Mouse (Mus musculus) cerebellum, adult 9-10 months (tissue): ENCODE results near the gene Gm49373.

ENCODE experiments used
- DNase-seq: peaks from one replicate; pipeline ENCODE4 v3.0.0; 2022

Gm49373 gene

DNA sequence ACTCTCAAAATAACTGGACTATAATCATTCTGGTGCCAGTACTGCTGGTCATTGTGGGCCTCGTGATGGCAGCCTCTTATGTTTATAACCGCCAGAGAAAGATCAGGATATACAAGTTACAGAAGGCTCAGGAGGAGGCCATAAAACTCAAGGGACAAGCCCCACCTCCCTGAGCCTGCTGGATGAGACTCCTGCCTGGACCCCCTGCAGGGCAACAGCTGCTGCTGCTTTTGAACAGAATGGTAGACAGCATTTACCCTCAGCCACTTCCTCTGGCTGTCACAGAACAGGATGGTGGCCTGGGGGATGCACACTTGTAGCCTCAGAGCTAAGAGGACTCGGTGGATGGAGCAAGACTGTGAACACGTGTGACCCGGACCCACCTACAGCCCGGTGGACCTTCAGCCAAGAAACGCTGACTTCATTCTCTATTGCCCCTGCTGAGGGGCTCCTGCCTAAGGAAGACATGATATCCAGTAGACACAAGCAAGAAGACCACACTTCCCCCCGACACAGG lies 45.1 kb downstream of the Gm49373 start:
- no peak for DNase-seq

DNA sequence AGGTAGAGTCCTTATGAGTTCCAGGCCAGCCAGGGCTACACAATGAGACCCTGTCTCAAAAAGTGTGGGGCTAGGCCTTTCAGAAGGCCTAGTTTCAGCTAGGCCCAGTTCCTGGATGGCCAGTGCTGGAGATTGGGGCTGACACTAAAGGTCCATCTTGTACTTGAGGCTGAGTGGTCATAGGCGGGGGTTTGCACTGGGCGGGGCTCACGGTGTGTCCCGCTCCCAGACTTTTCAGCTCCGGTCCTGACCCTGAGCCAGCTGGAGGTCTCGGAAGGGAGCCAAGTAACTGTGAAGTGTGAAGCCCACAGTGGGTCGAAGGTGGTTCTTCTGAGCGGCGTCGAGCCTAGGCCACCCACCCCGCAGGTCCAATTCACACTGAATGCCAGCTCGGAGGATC lies 46.0 kb downstream of the Gm49373 start:
- DNase-seq: no peak

GRCm38 (mm10) chr9:21025258-21025810 lies 47.6 kb downstream of the Gm49373 start:
- DNase-seq: no peak

DNA sequence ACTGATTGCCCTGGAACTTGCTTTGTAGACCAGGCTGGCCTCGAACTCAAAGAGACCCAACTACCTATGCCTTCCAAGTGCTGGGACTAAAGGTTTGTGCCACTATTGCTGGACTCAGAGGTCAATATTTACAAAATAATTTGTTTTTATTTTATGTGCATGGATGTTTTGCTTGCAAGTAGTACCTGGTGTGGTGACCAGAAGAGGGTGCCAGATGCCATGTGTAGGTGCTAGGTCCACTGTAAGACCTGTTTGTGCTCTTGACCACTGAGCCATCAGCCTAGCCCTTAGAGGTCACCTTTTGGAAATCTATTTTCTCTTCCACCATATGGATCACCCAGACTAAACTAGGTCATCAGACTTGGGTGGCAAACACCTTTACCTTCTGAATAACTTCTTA lies 50.2 kb downstream of the Gm49373 start:
- no peak for DNase-seq

GRCm38 (mm10) chr9:21022288-21022687 lies 50.6 kb downstream of the Gm49373 start:
- no peak for DNase-seq

DNA sequence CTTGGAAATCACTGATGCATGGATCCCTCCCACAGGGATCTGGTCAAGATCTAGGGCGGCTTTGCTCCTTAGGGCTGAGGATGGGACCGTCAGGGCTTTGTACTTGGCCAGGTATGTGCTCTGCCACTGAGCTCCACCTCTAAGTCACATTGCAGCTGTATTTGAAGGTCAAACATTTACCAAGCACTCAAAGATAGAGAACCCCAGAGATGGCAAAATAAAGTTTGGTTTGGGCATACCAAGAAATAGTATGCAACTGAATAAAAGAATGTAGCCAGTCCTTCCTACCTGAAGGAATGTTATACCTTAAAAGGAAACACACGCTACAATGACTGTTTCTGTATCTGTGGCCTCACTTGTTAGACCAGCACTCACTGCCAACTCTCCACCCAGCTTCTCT lies 51.5 kb downstream of the Gm49373 start:
- no peak for DNase-seq

DNA sequence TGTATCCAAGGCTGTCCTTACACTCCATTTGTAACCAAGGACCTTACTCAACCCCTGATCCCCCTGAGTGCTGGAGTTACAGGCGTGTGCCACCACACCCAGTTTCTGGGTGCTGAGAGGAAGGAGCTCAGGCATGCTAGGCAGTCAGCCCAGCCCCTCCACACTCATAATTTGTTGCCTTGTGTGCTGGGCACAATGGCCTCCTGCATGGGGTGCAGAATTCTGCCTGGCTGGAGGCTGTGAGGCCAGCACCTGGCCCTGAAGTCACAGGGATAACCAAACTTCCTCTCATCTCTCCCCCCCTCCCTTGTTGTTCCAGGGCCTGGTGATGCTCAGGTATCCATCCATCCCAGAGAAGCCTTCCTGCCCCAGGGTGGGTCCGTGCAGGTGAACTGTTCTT lies 54.3 kb downstream of the Gm49373 start:
- no peak for DNase-seq

DNA sequence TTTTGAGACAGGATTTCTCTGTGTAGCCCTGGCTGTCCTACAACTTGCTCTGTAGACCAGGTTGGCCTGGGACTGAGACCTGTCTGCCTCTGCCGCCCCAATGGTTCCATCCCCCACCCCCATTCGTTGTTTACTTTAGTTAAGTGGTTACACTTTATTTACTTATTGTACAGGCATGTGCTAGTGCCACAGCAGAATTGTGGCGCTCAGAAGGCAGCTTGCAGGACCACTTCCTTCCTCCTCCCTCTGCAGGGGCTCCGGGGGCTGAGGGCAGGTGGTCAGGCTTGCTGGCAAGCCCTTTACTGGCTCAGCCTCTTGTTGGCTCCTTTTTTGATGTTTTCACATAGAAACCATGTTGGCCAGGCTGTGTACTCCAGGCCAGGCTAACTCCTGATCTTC lies 55.7 kb downstream of the Gm49373 start:
- no peak for DNase-seq

GRCm38 (mm10) chr9:21016331-21017176 lies 56.3 kb downstream of the Gm49373 start:
- no peak for DNase-seq

DNA sequence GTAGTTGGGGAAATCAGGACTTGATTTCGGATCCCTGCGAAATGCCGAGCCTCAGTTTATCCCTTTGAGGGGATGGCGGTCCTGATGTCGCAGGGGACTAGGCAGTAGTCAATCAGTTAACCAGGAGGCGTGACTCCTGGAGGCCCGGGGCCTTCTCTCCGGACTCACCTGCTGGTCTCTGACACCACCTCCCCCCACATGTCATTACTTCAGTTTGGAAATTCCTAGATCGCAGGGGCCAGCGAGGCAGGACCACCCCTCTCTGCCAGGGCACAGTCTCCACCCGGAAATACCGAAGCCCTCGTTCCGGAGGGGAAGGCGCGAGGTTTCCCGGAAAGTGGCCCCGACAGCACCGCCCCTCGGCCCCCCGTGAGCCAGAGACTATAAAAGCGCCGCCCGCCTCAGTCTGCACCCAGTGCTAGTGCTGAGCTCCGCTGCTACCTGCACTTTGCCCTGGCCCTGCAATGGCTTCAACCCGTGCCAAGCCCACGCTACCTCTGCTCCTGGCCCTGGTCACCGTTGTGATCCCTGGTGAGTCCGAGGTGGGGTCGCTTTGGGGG lies 57.2 kb downstream of the Gm49373 start, which contains the start of gene Icam1:
Icam1 (plus strand) TSS at position 415 of the 560 bp plus-strand sequence.
- DNase-seq: no peak

DNA sequence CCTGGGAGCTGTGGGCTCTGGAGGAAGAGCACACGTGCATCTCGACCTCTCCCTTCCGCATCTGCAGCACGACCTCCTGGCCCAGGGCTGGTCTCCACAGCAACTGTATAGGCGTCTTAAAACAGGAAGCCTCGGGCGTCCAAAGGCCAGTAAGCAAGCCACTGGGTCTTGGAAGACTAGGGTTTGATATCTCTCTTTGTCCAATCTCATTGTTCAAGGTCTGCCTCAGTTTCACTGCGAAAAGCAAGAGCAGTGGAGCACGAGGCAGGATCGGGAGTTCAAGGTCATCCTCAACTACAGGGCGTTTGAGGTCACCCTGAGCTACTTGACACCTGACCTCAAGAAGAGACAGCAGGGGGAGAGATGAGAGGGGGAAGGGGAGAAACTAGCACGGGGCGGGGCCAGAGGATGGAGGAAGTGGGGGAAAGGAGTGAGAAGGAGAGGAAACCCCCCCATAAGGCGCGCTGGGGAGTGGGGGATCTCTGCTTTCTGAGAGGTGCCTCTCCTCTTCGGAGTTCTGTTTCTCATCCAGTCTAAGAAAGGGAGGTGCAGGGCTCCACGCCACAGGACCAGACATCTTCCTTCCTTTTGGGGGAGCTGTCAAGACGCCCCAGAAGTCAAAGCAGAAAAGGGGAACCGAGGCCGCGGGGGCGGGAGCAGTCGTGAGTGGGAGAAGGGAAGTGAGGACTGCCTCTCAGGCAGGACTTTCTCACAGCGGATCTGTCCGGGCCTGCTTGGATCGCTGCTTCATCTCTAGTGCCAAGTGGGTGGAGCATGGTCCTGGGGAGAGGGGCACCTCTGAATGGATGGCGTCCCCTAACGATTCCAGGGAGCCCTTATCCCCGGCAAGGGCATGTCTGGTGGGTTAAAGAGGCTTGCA lies 58.0 kb downstream of the Gm49373 start:
- no peak for DNase-seq
